Mouse (Mus musculus) spleen, adult 2 months (tissue): Measurements from ENCODE around the gene Fbxw27. TPM values are rescaled to one million over a fixed set of nuclear protein-coding genes. Genes with fewer than 3 reads are reported as not detected.

Experiments
- polyA plus RNA-seq: library from polyadenylated mRNA; depleted of rRNA; stranded (reverse); fragments of >200 nt; gene quantifications from 2 replicates; pipeline ENCODE4 v1.2.3, GENCODE M21; 2012; rRNA removed

Gene Fbxw27
- polyA plus RNA-seq, 1 experiment: not detected

Other genes starting within 250 kb of the Fbxw27 start
- gene Fbxw15, start 222.4 kb downstream of the Fbxw27 start, polyA plus RNA-seq: not detected in 2 replicates
- gene Fbxw24, start 164.6 kb downstream of the Fbxw27 start, polyA plus RNA-seq: not detected in 2 replicates
- not detected in 2 replicates for gene Fbxw25, start 126.0 kb downstream of the Fbxw27 start, polyA plus RNA-seq
- gene Fbxw18, start 88.0 kb downstream of the Fbxw27 start, polyA plus RNA-seq: not detected in 2 replicates
- not detected in 2 replicates for gene Fbxw26, start 44.6 kb downstream of the Fbxw27 start, polyA plus RNA-seq
- gene Spink8, start 21.6 kb upstream of the Fbxw27 start, polyA plus RNA-seq: not detected in 2 replicates
- 9.4 and 10.0 TPM in 2 replicates for gene Nme6, start 42.1 kb upstream of the Fbxw27 start, polyA plus RNA-seq
- gene Camp, start 58.9 kb upstream of the Fbxw27 start, polyA plus RNA-seq: 58.3 and 103 TPM in 2 replicates
- 4.0 and 5.6 TPM in 2 replicates for gene Cdc25a, start 84.9 kb upstream of the Fbxw27 start, polyA plus RNA-seq
- gene Map4, start 140.8 kb upstream of the Fbxw27 start, polyA plus RNA-seq: 103 and 119 TPM in 2 replicates